Mouse (Mus musculus) testis, adult 10 weeks (tissue): ENCODE data around the gene Nrd1. TPM values are rescaled to one million over a fixed set of nuclear protein-coding genes. Genes with fewer than 3 reads are reported as not detected.

ENCODE experiments used
- polyA plus RNA-seq: library from polyadenylated mRNA; stranded (reverse); fragments of 350-450 nt; fragmentation: Illumina TruSeq; extraction: RNeasy Lipid Tissue Mini Kit (QIAGEN cat#74804); gene quantifications from one replicate; pipeline ENCODE4 v1.2.3, GENCODE M21; 2014; ENCODE audit warnings: low read depth, low replicate concordance

Nrd1 gene
- 1,681 TPM for polyA plus RNA-seq

GRCm38 (mm10) chr4:108999999-109000950 is at the start of gene Nrd1:
Gene Nrd1, plus strand, starts transcription at chr4:109000655.

Other genes starting within 250 kb of the Nrd1 start
- 12.4 TPM for gene Zfyve9, start 219.9 kb upstream of the Nrd1 start, polyA plus RNA-seq
- gene Btf3l4, start 167.0 kb upstream of the Nrd1 start, polyA plus RNA-seq: 475 TPM
- 39.1 TPM for gene Txndc12, start 166.1 kb upstream of the Nrd1 start, polyA plus RNA-seq
- 13.8 TPM for gene Kti12, start 152.9 kb upstream of the Nrd1 start, polyA plus RNA-seq
- 1.2 TPM for gene A730015C16Rik, start 152.0 kb upstream of the Nrd1 start, polyA plus RNA-seq
- 3.6 TPM for gene Rab3b, start 121.6 kb upstream of the Nrd1 start, polyA plus RNA-seq
- 178 TPM for gene Osbpl9, start 201.6 kb downstream of the Nrd1 start, polyA plus RNA-seq
- gene Calr4, start 233.8 kb downstream of the Nrd1 start, polyA plus RNA-seq: 12.9 TPM